Mouse (Mus musculus): ENCODE data around the gene Nags. TPM values are rescaled to one million over a fixed set of nuclear protein-coding genes. Genes with fewer than 3 reads are reported as not detected.
A peak's percentile ranks its signal among the peaks of the same experiment; 100 is the strongest.
"Not testable (repeated sequence)": the region's sequence is repeated elsewhere in the genome, so short reads cannot be mapped to it uniquely, and the experiment has no call there.

The Nags gene
- polyA plus RNA-seq, 1 experiment from 2014 or later: not detected

GRCm38 (mm10) chr11:102137625-102138446 is 7.5 kb upstream of the Nags start:
- peak; percentile 24; the same call in 1 of the 2 replicates for ATAC-seq
- Histone ChIP-seq H3K27ac (no peak overlapping the region), H3K27me3 (peaks cover 18% of the 10 kb centered on the region), H3K9me3 (replicated peaks) (no peaks in the 10 kb centered on the region), H3K36me3 (ENCODE audit: poor library complexity, severe bottlenecking) (no peaks in the 10 kb centered on the region), H3K4me1 (peaks cover 9% of the 10 kb centered on the region), H3K4me2 (peak overlapping the region; percentile 56), H3K9ac (no peak overlapping the region), H3K4me3 (peak overlapping the region; percentile 10; the same call in 1 of the 2 replicates)
- 45% methylated on average over 13 of the region's 13 CpGs for WGBS

GRCm38 (mm10) chr11:102138447-102138740 is 6.9 kb upstream of the Nags start:
- Histone ChIP-seq H3K9ac (no peak overlapping the region), H3K27me3 (peaks cover 23% of the 10 kb centered on the region), H3K4me2 (peak overlapping the region; percentile 56), H3K27ac (no peak overlapping the region), H3K4me1 (peaks cover 9% of the 10 kb centered on the region), H3K9me3 (replicated peaks) (no peaks in the 10 kb centered on the region), H3K36me3 (ENCODE audit: poor library complexity, severe bottlenecking) (no peaks in the 10 kb centered on the region), H3K4me3 (peak overlapping the region; percentile 10; the same call in 1 of the 2 replicates)
- WGBS: under 1% methylated on average over 18 of the region's 18 CpGs
- peak; percentile 55; the same call in 1 of the 2 replicates for ATAC-seq

GRCm38 (mm10) chr11:102140508-102140907 is 4.8 kb upstream of the Nags start:
- no peak overlapping the region for H3K4me2 ChIP-seq
- no peak overlapping the region for H3K9ac ChIP-seq
- no peak overlapping the region for H3K4me3 ChIP-seq
- H3K9me3 ChIP-seq (replicated peaks): no peaks in the 10 kb centered on the region
- WGBS: 5% methylated on average over 5 of the region's 5 CpGs
- peaks cover 5% of the 10 kb centered on the region; the same call in 1 of the 2 replicates for H3K4me1 ChIP-seq
- no peaks in the 10 kb centered on the region for H3K36me3 ChIP-seq (ENCODE audit: poor library complexity, severe bottlenecking)
- ATAC-seq: no peak
- H3K27ac ChIP-seq: no peak overlapping the region
- H3K27me3 ChIP-seq: peaks cover 44% of the 10 kb centered on the region

- H3K4me3 ChIP-seq: no peak overlapping the region
- peaks cover 8% of the 10 kb centered on the region; the same call in 1 of the 2 replicates for H3K4me1 ChIP-seq
- no peak overlapping the region for H3K4me2 ChIP-seq
- peaks cover 55% of the 10 kb centered on the region for H3K27me3 ChIP-seq
- H3K9ac ChIP-seq: no peak overlapping the region
- no peak overlapping the region for H3K27ac ChIP-seq
- WGBS: 73% methylated on average over 7 of the region's 7 CpGs
- no peak for ATAC-seq
- no peaks in the 10 kb centered on the region for H3K36me3 ChIP-seq (ENCODE audit: poor library complexity, severe bottlenecking)
- H3K9me3 ChIP-seq (replicated peaks): no peaks in the 10 kb centered on the region
Observed at GRCm38 (mm10) chr11:102142355-102142754, 3.0 kb upstream of the Nags start.

GRCm38 (mm10) chr11:102144957-102145470 is 299 bp upstream of the Nags start:
- Histone ChIP-seq H3K4me2 (peak overlapping the region; percentile 44), H3K27ac (no peak overlapping the region), H3K4me3 (peak overlapping the region; percentile 17; the same call in 1 of the 2 replicates), H3K4me1 (peaks cover 10% of the 10 kb centered on the region; the same call in 1 of the 2 replicates), H3K27me3 (peaks cover 75% of the 10 kb centered on the region), H3K9ac (no peak overlapping the region), H3K36me3 (ENCODE audit: poor library complexity, severe bottlenecking) (no peaks in the 10 kb centered on the region), H3K9me3 (replicated peaks) (no peaks in the 10 kb centered on the region)
- 21% methylated on average over 13 of the region's 13 CpGs for WGBS
- ATAC-seq: no peak

- no peaks in the 10 kb centered on the region for H3K36me3 ChIP-seq (ENCODE audit: poor library complexity, severe bottlenecking)
- no peaks in the 10 kb centered on the region for H3K9me3 ChIP-seq (replicated peaks)
- H3K4me2 ChIP-seq: no peak overlapping the region
- H3K4me1 ChIP-seq: peaks cover 10% of the 10 kb centered on the region; the same call in 1 of the 2 replicates
- H3K4me3 ChIP-seq: no peak overlapping the region
- no peak overlapping the region for H3K9ac ChIP-seq
- WGBS: 6% methylated on average over 16 of the region's 16 CpGs
- peaks cover 75% of the 10 kb centered on the region for H3K27me3 ChIP-seq
- ATAC-seq: no peak
- no peak overlapping the region for H3K27ac ChIP-seq
Observed at GRCm38 (mm10) chr11:102146005-102146404, 692 bp downstream of the Nags start.

- Histone ChIP-seq H3K9me3 (replicated peaks) (no peaks in the 10 kb centered on the region), H3K36me3 (ENCODE audit: poor library complexity, severe bottlenecking) (no peaks in the 10 kb centered on the region), H3K4me3 (no peak overlapping the region), H3K4me1 (peaks cover 10% of the 10 kb centered on the region; the same call in 1 of the 2 replicates), H3K9ac (no peak overlapping the region), H3K27ac (no peak overlapping the region), H3K4me2 (no peak overlapping the region), H3K27me3 (peaks cover 75% of the 10 kb centered on the region)
- ATAC-seq: no peak
- 12% methylated on average over 17 of the region's 17 CpGs for WGBS
Observed at GRCm38 (mm10) chr11:102146531-102146930, 1.2 kb downstream of the Nags start.

GRCm38 (mm10) chr11:102147213-102147989 is 2.1 kb downstream of the Nags start:
- Histone ChIP-seq H3K4me2 (0 out of 2 replicates have a peak overlapping the region, but pooled peaks have one; percentile 16), H3K27ac (no peak overlapping the region), H3K4me1 (peaks cover 10% of the 10 kb centered on the region; the same call in 1 of the 2 replicates), H3K36me3 (ENCODE audit: poor library complexity, severe bottlenecking) (peaks cover under 1% of the 10 kb centered on the region), H3K9ac (no peak overlapping the region), H3K27me3 (peaks cover 73% of the 10 kb centered on the region), H3K9me3 (replicated peaks) (no peaks in the 10 kb centered on the region), H3K4me3 (no peak overlapping the region)
- 13% methylated on average over 34 of the region's 34 CpGs for WGBS
- ATAC-seq: no peak

- peak; percentile 89 for ATAC-seq
- under 1% methylated on average over 36 of the region's 37 CpGs for WGBS
Observed at GRCm38 (mm10) chr11:102156039-102156785, 10.9 kb downstream of the Nags start, which contains the start of gene Tmem101. Gene Tmem101, minus strand, starts transcription at chr11:102156404.

GRCm38 (mm10) chr11:102156786-102157089 is 11.4 kb downstream of the Nags start:
- no peaks in the 10 kb centered on the region for H3K9me3 ChIP-seq (replicated peaks)
- no peak overlapping the region for H3K4me3 ChIP-seq
- H3K9ac ChIP-seq: no peak overlapping the region
- H3K27me3 ChIP-seq: no peaks in the 10 kb centered on the region
- peaks cover 31% of the 10 kb centered on the region for H3K36me3 ChIP-seq (ENCODE audit: poor library complexity, severe bottlenecking)
- WGBS: 5% methylated on average over 1 of the region's 1 CpGs
- H3K4me1 ChIP-seq: peaks cover 13% of the 10 kb centered on the region
- peak; percentile 42; the same call in 1 of the 2 replicates for ATAC-seq
- H3K27ac ChIP-seq: no peak overlapping the region
- no peak overlapping the region for H3K4me2 ChIP-seq

More at GRCm38 (mm10) chr11:102156039-102156785, 10.9 kb downstream of the Nags start, which contains the start of gene Tmem101:
- Histone ChIP-seq H3K27ac (peak within 1 kb of the TSS; percentile 61; the same call in 1 of the 2 replicates), H3K4me3 (peak within 1 kb of the TSS; percentile 62), H3K36me3 (ENCODE audit: poor library complexity, severe bottlenecking) (peaks cover 26% of the 10 kb centered on the region), H3K9me3 (replicated peaks) (no peaks in the 10 kb centered on the region), H3K9ac (peak within 1 kb of the TSS; percentile 82), H3K4me1 (peaks cover 13% of the 10 kb centered on the region), H3K27me3 (no peaks in the 10 kb centered on the region), H3K4me2 (peak within 1 kb of the TSS; percentile 92)

GRCm38 (mm10) chr11:102158024-102158423 is 12.7 kb downstream of the Nags start:
- Histone ChIP-seq H3K4me1 (peaks cover 13% of the 10 kb centered on the region), H3K36me3 (ENCODE audit: poor library complexity, severe bottlenecking) (peaks cover 34% of the 10 kb centered on the region)
- H3K27ac ChIP-seq; ATAC-seq; H3K4me2 ChIP-seq; H3K9ac ChIP-seq; H3K4me3 ChIP-seq; H3K9me3 ChIP-seq (replicated peaks); H3K27me3 ChIP-seq: not testable (repeated sequence)
- 87% methylated on average over 2 of the region's 2 CpGs for WGBS
